Mouse (Mus musculus) hindbrain, embryonic 15.5 days (tissue): ENCODE results near the gene Jmjd1c. TPM values are rescaled to one million over a fixed set of nuclear protein-coding genes. Genes with fewer than 3 reads are reported as not detected.

Source experiments
- ATAC-seq: fragments of 200-750 bp; cut with Nextera tagmentation; 2 replicates; pipeline ENCODE4 v1.8.0; 2017; ENCODE audit warnings: low read depth, moderate number of reproducible peaks, moderate TSS enrichment; ENCODE audit not compliant: low FRiP score
- H3K27ac ChIP-seq: fragments of 300-500 bp; sonication (generic); replicated peaks from 2 replicates; pipeline ENCODE4 v1.5.1; 2015; ENCODE audit warnings: mild to moderate bottlenecking, inconsistent platforms
- H3K27me3 ChIP-seq: fragments of 300-500 bp; sonication (generic); 2 replicates; pipeline ENCODE4 v1.6.1; 2015; ENCODE audit warnings: control low read depth, inconsistent platforms
- H3K36me3 ChIP-seq: fragments of 300-500 bp; sonication (generic); 2 replicates; pipeline ENCODE4 v1.6.1; 2015; ENCODE audit warnings: control low read depth, inconsistent platforms
- H3K4me1 ChIP-seq: fragments of 300-500 bp; sonication (generic); replicated peaks from 2 replicates; pipeline ENCODE4 v1.6.1; 2015; ENCODE audit warnings: control low read depth, inconsistent platforms
- H3K4me2 ChIP-seq: fragments of 300-500 bp; sonication (generic); 2 replicates; pipeline ENCODE4 v1.6.1; 2015; ENCODE audit warnings: moderate library complexity, mild to moderate bottlenecking, inconsistent platforms
- H3K4me3 ChIP-seq: fragments of 300-500 bp; sonication (generic); 2 replicates; pipeline ENCODE4 v1.5.1; 2015; ENCODE audit warnings: mild to moderate bottlenecking, inconsistent platforms
- H3K9ac ChIP-seq: fragments of 300-500 bp; sonication (generic); 2 replicates; pipeline ENCODE4 v1.6.1; 2015; ENCODE audit warnings: inconsistent platforms
- H3K9me3 ChIP-seq: fragments of 300-500 bp; sonication (generic); 2 replicates; pipeline ENCODE4 v1.6.1; 2016; ENCODE audit warnings: control low read depth, inconsistent platforms
- WGBS: fragments of 180-500 bp; shearing (Covaris S2); methylation state at CpG from one replicate; pipeline ENCODE4 v1.1.7; 2015; 5-methylcytosine and 5-hydroxymethylcytosine counted together
- polyA plus RNA-seq: library from polyadenylated mRNA; unstranded; fragments of >200 nt; fragmentation: Nextera tagmentation; extraction: Ambion mirVana; gene quantifications from 2 replicates; pipeline ENCODE4 v1.2.1, GENCODE M21; 2015

The Jmjd1c gene
- polyA plus RNA-seq, 1 experiment from 2014 or later, result 51.0 TPM

- WGBS, result 66% methylated on average over 2 of the region's 2 CpGs
- no peak for ATAC-seq
- Histone ChIP-seq H3K4me1 (no peaks in the 10 kb centered on the region), H3K9me3 (no peaks in the 10 kb centered on the region), H3K36me3 (no peaks in the 10 kb centered on the region), H3K9ac (no peak overlapping the region), H3K4me2 (no peak overlapping the region), H3K27me3 (no peaks in the 10 kb centered on the region), H3K4me3 (no peak overlapping the region), H3K27ac (no peak overlapping the region)
These were observed 206.4 kb downstream of the Jmjd1c start for GRCm38 (mm10) chr10:67302340-67302739.

Other genes starting within 250 kb of the Jmjd1c start
- gene Reep3, start 820 bp downstream of the Jmjd1c start, polyA plus RNA-seq, result 32.8 and 36.2 TPM in 2 replicates
- 36.3 and 37.7 TPM in 2 replicates for gene Nrbf2, start 189.2 kb downstream of the Jmjd1c start, polyA plus RNA-seq